Mouse (Mus musculus): ENCODE data around the gene Ciapin1. TPM values are rescaled to one million over a fixed set of nuclear protein-coding genes. Genes with fewer than 3 reads are reported as not detected.

Ciapin1 gene
- polyA plus RNA-seq, 1 experiment from 2014 or later, result 123 TPM

GRCm38 (mm10) chr8:94872576-94872975 lies 34.4 kb upstream of the Ciapin1 start:
- no peak overlapping the region for H3K4me3 ChIP-seq (ENCODE audit: low read depth, low read length)
- H3K27me3 ChIP-seq (ENCODE audit: control insufficient read depth, insufficient read depth, low read length), result peaks cover 7% of the 10 kb centered on the region
- no peaks in the 10 kb centered on the region for H3K9me3 ChIP-seq (replicated peaks; ENCODE audit: control insufficient read depth, low read length)
- DNase-seq (ENCODE audit: low spot score), result no peak
- H3K4me2 ChIP-seq (ENCODE audit: low read depth, low read length), result no peak overlapping the region
- no peak for ATAC-seq (replicated peaks; ENCODE audit: insufficient number of reproducible peaks, low FRiP score, low TSS enrichment, low read depth)
- H3K27ac ChIP-seq (replicated peaks; ENCODE audit: low read depth, low read length), result no peak overlapping the region
- no peak overlapping the region for H3K9ac ChIP-seq (replicated peaks; ENCODE audit: low read length)
- 44% methylated on average over 2 of the region's 2 CpGs for WGBS
- H3K4me1 ChIP-seq (ENCODE audit: control insufficient read depth, insufficient read depth, low read length), result peaks cover 4% of the 10 kb centered on the region
- H3K36me3 ChIP-seq (replicated peaks; ENCODE audit: control insufficient read depth, insufficient read depth, low read depth, low read length), result no peaks in the 10 kb centered on the region

DNA sequence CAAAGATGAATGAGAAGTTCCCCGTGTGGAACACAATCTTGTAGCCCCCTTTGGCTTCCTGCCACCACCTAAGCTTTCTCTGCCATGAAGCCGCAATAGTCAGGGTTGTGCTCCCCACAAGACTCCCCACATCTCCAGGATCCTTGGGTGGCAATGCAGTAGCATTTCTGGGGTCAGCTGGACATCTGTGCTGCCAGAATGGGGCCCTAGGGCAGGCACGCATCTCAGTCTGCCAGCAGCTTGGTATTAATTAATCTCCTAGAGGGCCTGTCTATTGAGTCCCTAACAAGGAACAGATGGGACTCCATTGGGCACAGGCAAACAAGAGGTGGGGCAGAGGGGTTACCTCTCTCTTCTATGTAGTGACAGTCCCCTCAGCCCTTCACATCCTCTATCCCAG lies 34.0 kb upstream of the Ciapin1 start:
- H3K36me3 ChIP-seq (replicated peaks; ENCODE audit: control insufficient read depth, insufficient read depth, low read depth, low read length), result no peaks in the 10 kb centered on the region
- WGBS, result 29% methylated on average over 3 of the region's 3 CpGs
- ATAC-seq (replicated peaks; ENCODE audit: insufficient number of reproducible peaks, low FRiP score, low TSS enrichment, low read depth), result no peak
- no peak overlapping the region for H3K9ac ChIP-seq (replicated peaks; ENCODE audit: low read length)
- H3K4me2 ChIP-seq (ENCODE audit: low read depth, low read length), result no peak overlapping the region; the same call in 1 of the 2 replicates
- DNase-seq (ENCODE audit: low spot score), result peak; percentile 31
- no peaks in the 10 kb centered on the region for H3K9me3 ChIP-seq (replicated peaks; ENCODE audit: control insufficient read depth, low read length)
- H3K4me3 ChIP-seq (ENCODE audit: low read depth, low read length), result no peak overlapping the region
- peaks cover 7% of the 10 kb centered on the region for H3K27me3 ChIP-seq (ENCODE audit: control insufficient read depth, insufficient read depth, low read length)
- H3K27ac ChIP-seq (replicated peaks; ENCODE audit: low read depth, low read length), result no peak overlapping the region
- H3K4me1 ChIP-seq (ENCODE audit: control insufficient read depth, insufficient read depth, low read length), result peaks cover 4% of the 10 kb centered on the region

DNA sequence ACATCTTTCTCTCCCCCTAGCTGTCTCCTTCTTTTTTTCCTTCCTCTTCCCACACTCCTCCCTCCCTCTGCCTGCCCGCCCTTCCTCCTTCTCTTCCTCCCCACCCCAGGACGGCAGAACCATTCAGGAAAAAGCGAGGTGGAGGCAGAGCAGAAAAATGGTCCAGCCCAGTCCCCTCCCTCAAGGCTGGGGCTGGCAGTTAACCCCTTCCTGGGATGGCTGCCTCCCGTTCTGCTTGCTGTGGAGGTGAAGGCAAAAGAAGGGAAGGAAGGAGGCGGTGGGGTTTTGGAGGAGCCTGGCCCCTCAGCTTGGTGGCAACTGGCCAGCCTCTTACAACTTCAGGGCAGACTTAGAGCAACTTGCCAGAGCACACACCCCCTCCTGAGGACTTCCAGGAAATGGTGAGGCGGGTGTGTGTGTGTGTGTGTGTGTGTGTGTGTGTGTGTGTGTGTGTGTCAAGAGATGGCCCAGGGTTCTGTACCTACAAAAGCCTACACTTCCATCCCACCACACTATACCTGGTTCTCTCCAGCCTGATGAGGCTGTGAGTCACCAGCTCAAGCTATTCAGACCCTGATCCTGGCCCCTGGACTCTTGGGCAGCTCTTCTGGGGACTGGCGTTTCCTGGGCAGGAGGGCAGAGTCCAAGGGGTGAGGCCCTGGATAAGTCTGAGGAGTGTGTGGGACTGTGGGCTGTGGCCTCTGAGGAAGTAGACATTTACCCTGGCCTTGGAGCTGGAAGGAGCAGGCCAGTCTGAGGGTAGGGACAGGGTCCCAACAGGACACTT lies 33.1 kb upstream of the Ciapin1 start:
- Histone ChIP-seq H3K27ac (replicated peaks; ENCODE audit: low read depth, low read length) (no peak overlapping the region), H3K4me2 (ENCODE audit: low read depth, low read length) (peak overlapping the region; percentile 75), H3K9me3 (replicated peaks; ENCODE audit: control insufficient read depth, low read length) (no peaks in the 10 kb centered on the region), H3K4me1 (ENCODE audit: control insufficient read depth, insufficient read depth, low read length) (peaks cover 4% of the 10 kb centered on the region), H3K36me3 (replicated peaks; ENCODE audit: control insufficient read depth, insufficient read depth, low read depth, low read length) (no peaks in the 10 kb centered on the region; the same call in 1 of the 2 replicates), H3K4me3 (ENCODE audit: low read depth, low read length) (peak overlapping the region; percentile 42), H3K9ac (replicated peaks; ENCODE audit: low read length) (peak overlapping the region; percentile 29), H3K27me3 (ENCODE audit: control insufficient read depth, insufficient read depth, low read length) (peaks cover 7% of the 10 kb centered on the region)
- WGBS, result 13% methylated on average over 7 of the region's 7 CpGs
- DNase-seq (ENCODE audit: low spot score) (peak; percentile 79), ATAC-seq (replicated peaks; ENCODE audit: insufficient number of reproducible peaks, low FRiP score, low TSS enrichment, low read depth) (0 out of 2 replicates have a peak, but pooled peaks have one; percentile 11)

- peak overlapping the region; percentile 75 for H3K4me2 ChIP-seq (ENCODE audit: low read depth, low read length)
- no peaks in the 10 kb centered on the region for H3K9me3 ChIP-seq (replicated peaks; ENCODE audit: control insufficient read depth, low read length)
- peak overlapping the region; percentile 29 for H3K9ac ChIP-seq (replicated peaks; ENCODE audit: low read length)
- no peak for ATAC-seq (replicated peaks; ENCODE audit: insufficient number of reproducible peaks, low FRiP score, low TSS enrichment, low read depth)
- no peak for DNase-seq (ENCODE audit: low spot score)
- H3K4me3 ChIP-seq (ENCODE audit: low read depth, low read length), result peak overlapping the region; percentile 42
- peaks cover 4% of the 10 kb centered on the region for H3K4me1 ChIP-seq (ENCODE audit: control insufficient read depth, insufficient read depth, low read length)
- H3K36me3 ChIP-seq (replicated peaks; ENCODE audit: control insufficient read depth, insufficient read depth, low read depth, low read length), result no peaks in the 10 kb centered on the region; the same call in none of the 2 replicates
- peaks cover 7% of the 10 kb centered on the region for H3K27me3 ChIP-seq (ENCODE audit: control insufficient read depth, insufficient read depth, low read length)
- no peak overlapping the region for H3K27ac ChIP-seq (replicated peaks; ENCODE audit: low read depth, low read length)
- 4% methylated on average over 22 of the region's 22 CpGs for WGBS
These were observed 32.4 kb upstream of the Ciapin1 start for GRCm38 (mm10) chr8:94870474-94871107.

DNA sequence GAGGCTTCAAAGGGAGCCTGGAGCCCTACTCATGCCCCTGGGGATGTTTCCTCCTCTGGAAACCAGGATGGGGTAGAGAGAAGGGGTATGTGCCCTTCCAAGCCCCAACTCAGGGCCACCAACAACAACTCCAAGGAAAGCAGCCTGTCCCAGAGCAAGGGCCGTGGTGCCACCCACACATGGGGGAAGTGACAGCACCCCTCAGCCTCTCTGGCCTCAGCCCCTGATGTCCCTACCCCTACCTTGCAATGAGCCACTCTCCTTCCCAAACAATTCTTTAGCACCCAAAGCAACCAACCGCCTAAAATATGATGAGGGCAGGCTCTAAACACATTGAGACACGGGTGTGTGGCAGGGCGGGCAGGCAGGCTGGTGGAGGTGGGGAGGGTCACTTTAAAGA lies 31.8 kb upstream of the Ciapin1 start:
- Histone ChIP-seq H3K36me3 (replicated peaks; ENCODE audit: control insufficient read depth, insufficient read depth, low read depth, low read length) (peaks cover 2% of the 10 kb centered on the region), H3K4me1 (ENCODE audit: control insufficient read depth, insufficient read depth, low read length) (no peaks in the 10 kb centered on the region; the same call in none of the 2 replicates), H3K27me3 (ENCODE audit: control insufficient read depth, insufficient read depth, low read length) (peaks cover 3% of the 10 kb centered on the region), H3K9me3 (replicated peaks; ENCODE audit: control insufficient read depth, low read length) (no peaks in the 10 kb centered on the region), H3K27ac (replicated peaks; ENCODE audit: low read depth, low read length) (no peak overlapping the region), H3K4me3 (ENCODE audit: low read depth, low read length) (no peak overlapping the region), H3K4me2 (ENCODE audit: low read depth, low read length) (no peak overlapping the region), H3K9ac (replicated peaks; ENCODE audit: low read length) (no peak overlapping the region)
- 15% methylated on average over 4 of the region's 4 CpGs for WGBS
- ATAC-seq (replicated peaks; ENCODE audit: insufficient number of reproducible peaks, low FRiP score, low TSS enrichment, low read depth) (no peak), DNase-seq (ENCODE audit: low spot score) (no peak)

GRCm38 (mm10) chr8:94869146-94869545 lies 31.0 kb upstream of the Ciapin1 start:
- 46% methylated on average over 7 of the region's 7 CpGs for whole genome bisulfite sequencing
- ATAC-seq (replicated peaks; ENCODE audit: insufficient number of reproducible peaks, low FRiP score, low TSS enrichment, low read depth) (no peak), DNase-seq (ENCODE audit: low spot score) (no peak)
- Histone ChIP-seq H3K4me1 (ENCODE audit: control insufficient read depth, insufficient read depth, low read length) (no peaks in the 10 kb centered on the region; the same call in 1 of the 2 replicates), H3K9ac (replicated peaks; ENCODE audit: low read length) (0 out of 2 replicates have a peak overlapping the region, but pooled peaks have one; percentile 6), H3K27ac (replicated peaks; ENCODE audit: low read depth, low read length) (no peak overlapping the region), H3K4me3 (ENCODE audit: low read depth, low read length) (no peak overlapping the region), H3K4me2 (ENCODE audit: low read depth, low read length) (no peak overlapping the region), H3K36me3 (replicated peaks; ENCODE audit: control insufficient read depth, insufficient read depth, low read depth, low read length) (peaks cover 2% of the 10 kb centered on the region), H3K9me3 (replicated peaks; ENCODE audit: control insufficient read depth, low read length) (no peaks in the 10 kb centered on the region), H3K27me3 (ENCODE audit: control insufficient read depth, insufficient read depth, low read length) (no peaks in the 10 kb centered on the region)

DNA sequence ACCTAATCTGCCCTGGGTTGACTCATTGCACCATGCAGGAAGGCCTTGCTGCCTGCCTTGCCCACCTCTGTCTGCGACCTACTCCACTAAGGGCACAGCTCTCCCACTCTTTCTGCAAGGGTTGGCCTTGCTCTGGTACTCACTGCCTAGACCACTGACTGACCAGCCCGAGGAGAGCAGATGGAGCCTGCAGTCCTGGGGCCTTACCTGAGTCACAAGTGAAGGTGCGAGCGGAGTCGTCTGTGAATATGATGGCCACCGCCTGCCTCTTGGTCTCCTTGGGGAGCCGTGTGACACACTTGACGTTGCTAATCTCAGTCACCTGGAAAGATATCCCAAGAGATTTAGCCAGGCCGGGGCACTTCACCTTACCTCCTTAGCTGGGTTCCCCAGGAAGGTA lies 28.8 kb upstream of the Ciapin1 start:
- no peak overlapping the region for H3K27ac ChIP-seq (replicated peaks; ENCODE audit: low read depth, low read length)
- H3K4me3 ChIP-seq (ENCODE audit: low read depth, low read length), result no peak overlapping the region
- ATAC-seq (replicated peaks; ENCODE audit: insufficient number of reproducible peaks, low FRiP score, low TSS enrichment, low read depth) (no peak), DNase-seq (ENCODE audit: low spot score) (no peak)
- WGBS, result 89% methylated on average over 9 of the region's 9 CpGs
- H3K4me2 ChIP-seq (ENCODE audit: low read depth, low read length), result no peak overlapping the region
- no peaks in the 10 kb centered on the region for H3K9me3 ChIP-seq (replicated peaks; ENCODE audit: control insufficient read depth, low read length)
- no peaks in the 10 kb centered on the region; the same call in 1 of the 2 replicates for H3K4me1 ChIP-seq (ENCODE audit: control insufficient read depth, insufficient read depth, low read length)
- H3K9ac ChIP-seq (replicated peaks; ENCODE audit: low read length), result no peak overlapping the region
- H3K36me3 ChIP-seq (replicated peaks; ENCODE audit: control insufficient read depth, insufficient read depth, low read depth, low read length), result peaks cover 6% of the 10 kb centered on the region
- H3K27me3 ChIP-seq (ENCODE audit: control insufficient read depth, insufficient read depth, low read length), result no peaks in the 10 kb centered on the region

GRCm38 (mm10) chr8:94865292-94865691 lies 27.1 kb upstream of the Ciapin1 start:
- Histone ChIP-seq H3K27me3 (ENCODE audit: control insufficient read depth, insufficient read depth, low read length) (no peaks in the 10 kb centered on the region), H3K36me3 (replicated peaks; ENCODE audit: control insufficient read depth, insufficient read depth, low read depth, low read length) (peaks cover 6% of the 10 kb centered on the region), H3K4me2 (ENCODE audit: low read depth, low read length) (no peak overlapping the region), H3K4me3 (ENCODE audit: low read depth, low read length) (no peak overlapping the region), H3K9ac (replicated peaks; ENCODE audit: low read length) (no peak overlapping the region), H3K27ac (replicated peaks; ENCODE audit: low read depth, low read length) (no peak overlapping the region), H3K4me1 (ENCODE audit: control insufficient read depth, insufficient read depth, low read length) (no peaks in the 10 kb centered on the region; the same call in 1 of the 2 replicates), H3K9me3 (replicated peaks; ENCODE audit: control insufficient read depth, low read length) (no peaks in the 10 kb centered on the region)
- no peak for DNase-seq (ENCODE audit: low spot score)
- ATAC-seq (replicated peaks; ENCODE audit: insufficient number of reproducible peaks, low FRiP score, low TSS enrichment, low read depth), result no peak
- 82% methylated on average over 10 of the region's 10 CpGs for WGBS

Measured in embryonic facial prominence, embryonic 11.5 days (tissue).